Mouse (Mus musculus) heart, embryonic 11.5 days (tissue): ENCODE measurements around the gene Txndc11. TPM values are rescaled to one million over a fixed set of nuclear protein-coding genes. Genes with fewer than 3 reads are reported as not detected.
A peak's percentile ranks its signal among the peaks of the same experiment; 100 is the strongest.

Experiments
- ATAC-seq: fragments of 200-750 bp; cut with Nextera tagmentation; replicated peaks from 2 replicates; pipeline ENCODE4 v1.8.0; 2017; ENCODE audit warnings: moderate library complexity; ENCODE audit not compliant: insufficient number of reproducible peaks, low FRiP score, low TSS enrichment
- H3K27ac ChIP-seq: fragments of 300-500 bp; sonication (generic); 2 replicates; pipeline ENCODE4 v1.5.1; 2014; ENCODE audit warnings: mild to moderate bottlenecking, low read depth, low read length
- H3K27me3 ChIP-seq: fragments of 300-500 bp; sonication (generic); 2 replicates; pipeline ENCODE4 v1.6.1; 2014; ENCODE audit warnings: mild to moderate bottlenecking, low read length, mixed read lengths; ENCODE audit not compliant: control insufficient read depth, insufficient read depth
- H3K36me3 ChIP-seq: fragments of 300-500 bp; sonication (generic); 2 replicates; pipeline ENCODE4 v1.6.1; 2014; ENCODE audit warnings: mild to moderate bottlenecking, low read length, moderate library complexity, mixed read lengths; ENCODE audit not compliant: control insufficient read depth, insufficient read depth
- H3K4me1 ChIP-seq: fragments of 300-500 bp; sonication (generic); 2 replicates; pipeline ENCODE4 v1.6.1; 2014; ENCODE audit warnings: low read length; ENCODE audit not compliant: control insufficient read depth, insufficient read depth
- H3K4me2 ChIP-seq: fragments of 300-500 bp; sonication (generic); 2 replicates; pipeline ENCODE4 v1.6.1; 2014; ENCODE audit warnings: mild to moderate bottlenecking, moderate library complexity
- H3K4me3 ChIP-seq: fragments of 300-500 bp; sonication (generic); 2 replicates; pipeline ENCODE4 v1.5.1; 2014; ENCODE audit warnings: low read depth, low read length
- H3K9ac ChIP-seq: fragments of 300-500 bp; sonication (generic); 2 replicates; pipeline ENCODE4 v1.6.1; 2014; ENCODE audit warnings: mild to moderate bottlenecking, low read depth, low read length, moderate library complexity
- H3K9me3 ChIP-seq: fragments of 300-500 bp; sonication (generic); replicated peaks from 2 replicates; pipeline ENCODE4 v1.6.1; 2016; ENCODE audit warnings: low read length; ENCODE audit not compliant: control insufficient read depth
- WGBS: fragments of 180-500 bp; shearing (Covaris S2); extraction: QIAGEN DNeasy Blood & Tissue Kit; methylation state at CpG from one replicate; pipeline ENCODE4 v1.1.7; 2014; ENCODE audit not compliant: insufficient replicate concordance; 5-methylcytosine and 5-hydroxymethylcytosine counted together
- polyA plus RNA-seq: library from polyadenylated mRNA; unstranded; fragments of >200 nt; fragmentation: Nextera tagmentation; extraction: Ambion mirVana; gene quantifications from 2 replicates; pipeline ENCODE4 v1.2.1, GENCODE M21; 2014

The Txndc11 gene
- polyA plus RNA-seq, 1 experiment from 2014 or later: 33.5 TPM

- H3K4me1 ChIP-seq: peaks cover 40% of the 10 kb centered on the region
- 57% methylated on average over 5 of the region's 5 CpGs for WGBS
- H3K4me3 ChIP-seq: peak overlapping the region; percentile 82
- ATAC-seq: no peak
- H3K9ac ChIP-seq: peak overlapping the region; percentile 59; the same call in 1 of the 2 replicates
- no peaks in the 10 kb centered on the region for H3K36me3 ChIP-seq
- H3K9me3 ChIP-seq: no peaks in the 10 kb centered on the region
- H3K4me2 ChIP-seq: peak overlapping the region; percentile 85
- H3K27me3 ChIP-seq: no peaks in the 10 kb centered on the region
- no peak overlapping the region for H3K27ac ChIP-seq
Measured at GRCm38 (mm10) chr16:11065431-11065830, 69.0 kb downstream of the Txndc11 start.

GRCm38 (mm10) chr16:11064742-11065141, 69.7 kb downstream of the Txndc11 start:
- Histone ChIP-seq H3K27ac (no peak overlapping the region), H3K4me1 (peaks cover 40% of the 10 kb centered on the region), H3K9ac (no peak overlapping the region), H3K36me3 (no peaks in the 10 kb centered on the region), H3K4me2 (no peak overlapping the region), H3K4me3 (no peak overlapping the region), H3K27me3 (no peaks in the 10 kb centered on the region), H3K9me3 (no peaks in the 10 kb centered on the region)
- no peak for ATAC-seq
- WGBS: 82% methylated on average over 6 of the region's 6 CpGs

GRCm38 (mm10) chr16:11064341-11064740, 70.1 kb downstream of the Txndc11 start:
- WGBS: 75% methylated on average over 4 of the region's 4 CpGs
- Histone ChIP-seq H3K27me3 (no peaks in the 10 kb centered on the region), H3K4me1 (peaks cover 40% of the 10 kb centered on the region), H3K4me2 (no peak overlapping the region), H3K4me3 (no peak overlapping the region), H3K9ac (no peak overlapping the region), H3K9me3 (no peaks in the 10 kb centered on the region), H3K36me3 (no peaks in the 10 kb centered on the region), H3K27ac (no peak overlapping the region)
- ATAC-seq: no peak

GRCm38 (mm10) chr16:11062794-11063721, 71.4 kb downstream of the Txndc11 start:
- Histone ChIP-seq H3K27me3 (no peaks in the 10 kb centered on the region), H3K9ac (peak overlapping the region; percentile 44), H3K4me2 (peak overlapping the region; percentile 19), H3K4me1 (peaks cover 35% of the 10 kb centered on the region), H3K36me3 (no peaks in the 10 kb centered on the region), H3K9me3 (no peaks in the 10 kb centered on the region), H3K4me3 (no peak overlapping the region), H3K27ac (peak overlapping the region; percentile 93)
- WGBS: 18% methylated on average over 13 of the region's 13 CpGs
- ATAC-seq: peak; percentile 47

GRCm38 (mm10) chr16:11060645-11061044, 73.8 kb downstream of the Txndc11 start, which contains the start of gene Snn:
Snn (plus strand) TSS chr16:11060945.
- no peak for ATAC-seq
- no peaks in the 10 kb centered on the region for H3K27me3 ChIP-seq
- H3K4me1 ChIP-seq: peaks cover 26% of the 10 kb centered on the region
- 76% methylated on average over 4 of the region's 4 CpGs for WGBS
- no peaks in the 10 kb centered on the region for H3K9me3 ChIP-seq
- no peak within 1 kb of the TSS for H3K4me3 ChIP-seq
- no peak within 1 kb of the TSS for H3K27ac ChIP-seq
- H3K36me3 ChIP-seq: no peaks in the 10 kb centered on the region
- H3K9ac ChIP-seq: no peak within 1 kb of the TSS
- no peak within 1 kb of the TSS for H3K4me2 ChIP-seq

- no peaks in the 10 kb centered on the region for H3K9me3 ChIP-seq
- H3K4me2 ChIP-seq: no peak overlapping the region
- H3K4me3 ChIP-seq: no peak overlapping the region
- no peak overlapping the region for H3K9ac ChIP-seq
- no peaks in the 10 kb centered on the region for H3K4me1 ChIP-seq
- ATAC-seq: no peak
- H3K27ac ChIP-seq: no peak overlapping the region
- no peaks in the 10 kb centered on the region for H3K36me3 ChIP-seq
- WGBS: 69% methylated on average over 5 of the region's 5 CpGs
- no peaks in the 10 kb centered on the region for H3K27me3 ChIP-seq
Measured at GRCm38 (mm10) chr16:11055916-11056315, 78.5 kb downstream of the Txndc11 start.

GRCm38 (mm10) chr16:11054871-11055270, 79.6 kb downstream of the Txndc11 start:
- Histone ChIP-seq H3K4me3 (no peak overlapping the region), H3K27ac (no peak overlapping the region), H3K36me3 (no peaks in the 10 kb centered on the region), H3K9me3 (no peaks in the 10 kb centered on the region), H3K9ac (no peak overlapping the region), H3K4me1 (no peaks in the 10 kb centered on the region), H3K27me3 (no peaks in the 10 kb centered on the region), H3K4me2 (no peak overlapping the region)
- WGBS: 70% methylated on average over 6 of the region's 6 CpGs
- no peak for ATAC-seq

GRCm38 (mm10) chr16:11054409-11054808, 80.0 kb downstream of the Txndc11 start:
- H3K4me2 ChIP-seq: no peak overlapping the region
- no peak for ATAC-seq
- H3K36me3 ChIP-seq: no peaks in the 10 kb centered on the region
- H3K9me3 ChIP-seq: no peaks in the 10 kb centered on the region
- 62% methylated on average over 6 of the region's 6 CpGs for WGBS
- no peak overlapping the region for H3K9ac ChIP-seq
- no peak overlapping the region for H3K4me3 ChIP-seq
- no peak overlapping the region for H3K27ac ChIP-seq
- no peaks in the 10 kb centered on the region for H3K27me3 ChIP-seq
- no peaks in the 10 kb centered on the region for H3K4me1 ChIP-seq
